Mouse (Mus musculus) megakaryocyte progenitor cell, adult 5-6 weeks (primary cell): Measurements from ENCODE around the gene Med23. TPM values are rescaled to one million over a fixed set of nuclear protein-coding genes. Genes with fewer than 3 reads are reported as not detected.
A peak's percentile ranks its signal among the peaks of the same experiment; 100 is the strongest.

Source experiments
- ATAC-seq: replicated peaks from 2 replicates; pipeline ENCODE4 v1.8.0; 2016; ENCODE audit warnings: mild to moderate bottlenecking, moderate TSS enrichment, inconsistent platforms; ENCODE audit not compliant: poor library complexity
- total RNA-seq, 2 experiments: library from RNA; stranded (forward) in 1 of 2; stranded (reverse) in 1 of 2; fragments of 157-497, 149-512 nt in 1 of 2; fragments of 200-1000 nt in 1 of 2; gene quantifications; 2 replicates each; pipeline versions ENCODE4 v1.2.3 to v1.2.4; 2015 to 2017

Med23 gene
- total RNA-seq, 2 experiments from 2014 or later = 20.5 to 22.8 TPM

GRCm38 (mm10) chr10:24864434-24864833 lies 5.4 kb upstream of the Med23 start:
- ATAC-seq = peak; percentile 60

- no peak for ATAC-seq
These were observed 3.8 kb downstream of the Med23 start for GRCm38 (mm10) chr10:24873624-24874023.

DNA sequence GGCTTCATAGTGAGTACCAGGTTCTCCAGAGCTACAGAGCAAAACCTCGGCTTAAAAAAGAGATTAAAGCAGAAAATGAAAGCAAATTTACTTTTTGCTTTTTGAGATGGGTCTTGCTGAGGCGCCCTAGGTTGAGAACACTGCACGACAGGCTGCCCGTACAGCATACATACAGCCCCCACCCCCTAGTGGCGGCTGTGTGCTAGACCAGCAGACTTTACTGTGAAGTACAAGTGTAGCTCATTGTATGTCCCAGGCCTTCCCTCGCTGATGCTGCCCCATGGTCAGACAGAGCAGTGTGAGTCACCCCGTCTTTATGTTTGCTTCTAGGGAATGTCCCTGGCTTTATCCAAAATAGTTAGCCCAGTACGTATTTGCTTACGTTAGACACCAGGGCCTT lies 16.2 kb downstream of the Med23 start:
- ATAC-seq = peak; percentile 83

DNA sequence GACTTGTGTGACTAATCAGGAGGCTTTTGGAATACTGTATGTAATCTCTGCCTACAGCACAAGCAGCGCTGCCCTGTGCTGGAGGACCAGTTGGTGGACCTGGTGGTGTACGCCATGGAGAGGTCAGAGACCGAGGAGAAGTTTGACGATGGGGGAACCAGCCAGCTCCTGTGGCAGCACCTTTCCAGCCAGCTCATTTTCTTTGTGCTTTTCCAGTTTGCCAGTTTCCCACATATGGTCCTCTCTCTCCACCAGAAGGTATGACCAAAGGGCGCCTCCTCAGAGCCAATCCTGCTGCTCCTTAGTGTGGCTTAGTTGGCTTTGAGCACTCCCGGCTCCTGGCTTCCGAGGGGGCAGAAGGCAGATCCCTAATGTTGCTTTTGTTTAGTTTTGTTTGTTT lies 18.6 kb downstream of the Med23 start:
- no peak for ATAC-seq

DNA sequence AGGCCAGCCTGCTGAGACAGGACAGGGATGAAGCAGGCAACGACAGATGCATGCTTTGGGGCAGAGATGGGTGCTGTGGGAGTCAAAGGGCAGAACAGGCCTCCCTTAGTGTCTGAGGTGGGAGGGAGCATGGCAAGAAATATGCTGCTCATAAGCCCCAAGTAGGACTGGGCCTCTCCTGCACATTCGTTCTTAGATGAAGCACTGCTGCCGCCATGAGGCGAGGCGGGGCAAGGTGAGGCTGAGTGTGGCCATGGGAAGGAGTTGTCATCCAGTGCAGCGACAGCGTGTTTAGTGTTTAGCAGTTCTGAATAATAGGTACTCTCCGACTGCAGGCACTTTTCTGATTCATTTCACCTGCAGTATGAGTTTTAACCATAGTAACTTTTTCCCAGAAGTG lies 26.1 kb downstream of the Med23 start:
- peak; percentile 37; the same call in 1 of the 2 replicates for ATAC-seq

- ATAC-seq = no peak
These were observed 35.8 kb downstream of the Med23 start for GRCm38 (mm10) chr10:24905627-24906026.

GRCm38 (mm10) chr10:24911199-24911598 lies 41.4 kb downstream of the Med23 start:
- ATAC-seq = peak; percentile 98

DNA sequence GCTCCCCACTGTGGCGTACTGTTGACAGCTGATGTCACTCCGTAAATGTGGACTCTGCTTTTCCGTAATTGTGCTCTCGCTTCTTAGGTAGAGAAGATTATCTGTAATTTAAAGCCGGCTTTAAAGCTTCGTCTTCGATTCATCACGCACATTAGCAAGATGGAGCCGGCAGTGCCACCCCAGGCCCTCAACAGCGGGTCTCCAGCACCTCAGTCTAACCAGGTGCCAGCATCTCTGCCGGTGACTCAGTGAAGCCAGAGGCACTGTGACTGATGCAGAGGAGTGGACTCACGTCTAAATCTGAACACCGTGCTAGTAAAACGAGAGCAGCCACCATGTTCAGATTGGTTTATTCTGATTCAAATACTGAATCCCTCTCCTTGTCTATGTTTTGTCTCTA lies 42.8 kb downstream of the Med23 start:
- ATAC-seq = no peak

DNA sequence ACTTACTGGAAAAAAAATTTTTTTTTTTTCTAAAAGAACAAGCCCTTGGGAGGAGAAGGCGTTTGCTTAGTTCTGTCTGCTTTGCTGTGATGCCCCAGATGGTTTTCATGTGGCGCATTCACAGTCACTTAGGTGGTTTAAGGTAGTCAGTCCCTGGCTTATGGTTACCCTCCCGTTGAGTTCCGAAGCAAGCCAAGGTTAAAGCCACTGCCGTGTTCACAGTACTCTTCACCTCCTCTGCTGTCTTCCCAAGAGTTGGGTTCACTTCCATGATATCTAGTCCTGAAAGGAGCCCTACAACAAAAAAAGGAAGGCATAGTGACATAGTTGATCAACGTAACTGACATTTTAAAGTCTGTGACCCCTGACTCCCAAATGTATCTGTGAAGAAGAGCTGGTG lies 45.7 kb downstream of the Med23 start:
- ATAC-seq = no peak

DNA sequence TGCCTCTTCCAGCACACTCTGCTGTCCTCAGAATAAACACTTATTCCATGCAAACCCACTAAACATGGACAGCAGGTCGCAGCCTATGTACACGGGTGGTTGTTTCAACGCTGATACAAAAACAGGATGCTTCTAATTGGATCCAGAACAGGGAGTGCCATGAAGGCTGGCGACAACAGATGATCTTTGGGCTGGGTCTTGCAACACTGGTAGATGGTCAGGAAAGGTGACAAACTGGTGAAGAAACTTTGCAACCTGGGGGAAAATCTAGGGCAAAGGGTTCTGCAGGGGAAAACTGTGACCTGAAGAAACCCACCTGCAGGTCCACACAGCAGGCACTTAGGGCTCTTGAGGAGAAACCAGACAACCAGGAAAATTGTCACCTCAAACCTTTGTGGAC lies 53.2 kb downstream of the Med23 start:
- ATAC-seq = no peak

DNA sequence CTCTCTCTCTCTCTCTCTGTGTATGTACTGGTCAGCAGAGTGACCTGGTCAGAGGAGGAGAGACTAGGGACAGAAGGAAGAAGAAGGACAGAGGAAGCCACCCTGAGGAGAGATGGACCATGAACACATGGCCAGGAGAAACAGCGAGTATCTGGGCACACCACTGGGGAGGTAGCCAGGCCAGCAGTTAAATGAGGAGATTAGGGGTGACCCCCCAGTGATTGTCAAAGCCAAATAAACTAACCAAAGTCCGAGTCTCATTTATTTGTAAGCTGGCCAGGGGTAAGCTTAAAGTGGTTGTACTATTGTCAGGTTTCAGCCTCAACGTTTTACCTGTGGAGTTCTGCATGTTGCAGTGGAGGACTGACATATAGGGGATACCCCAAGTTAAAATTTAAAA lies 54.5 kb downstream of the Med23 start:
- no peak for ATAC-seq

DNA sequence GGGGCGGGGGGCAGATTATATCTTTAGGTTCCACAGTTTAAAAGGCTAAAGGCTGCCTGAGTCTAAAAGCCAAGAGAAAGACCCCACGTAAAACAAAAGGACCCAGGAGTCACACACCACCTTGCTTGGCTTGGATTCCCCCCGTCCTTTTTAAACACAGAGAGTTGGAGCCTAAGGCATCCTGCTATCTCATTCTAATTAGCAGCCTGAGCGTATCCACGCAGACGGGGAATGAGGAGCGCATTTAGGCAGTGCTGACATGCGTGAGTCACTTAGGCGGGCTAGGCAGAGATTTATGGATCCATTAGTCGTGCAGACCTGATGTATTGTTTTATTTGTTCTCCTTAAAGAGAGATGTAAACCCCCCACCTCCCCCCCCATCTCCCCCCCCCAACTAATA lies 56.6 kb downstream of the Med23 start:
- no peak for ATAC-seq

DNA sequence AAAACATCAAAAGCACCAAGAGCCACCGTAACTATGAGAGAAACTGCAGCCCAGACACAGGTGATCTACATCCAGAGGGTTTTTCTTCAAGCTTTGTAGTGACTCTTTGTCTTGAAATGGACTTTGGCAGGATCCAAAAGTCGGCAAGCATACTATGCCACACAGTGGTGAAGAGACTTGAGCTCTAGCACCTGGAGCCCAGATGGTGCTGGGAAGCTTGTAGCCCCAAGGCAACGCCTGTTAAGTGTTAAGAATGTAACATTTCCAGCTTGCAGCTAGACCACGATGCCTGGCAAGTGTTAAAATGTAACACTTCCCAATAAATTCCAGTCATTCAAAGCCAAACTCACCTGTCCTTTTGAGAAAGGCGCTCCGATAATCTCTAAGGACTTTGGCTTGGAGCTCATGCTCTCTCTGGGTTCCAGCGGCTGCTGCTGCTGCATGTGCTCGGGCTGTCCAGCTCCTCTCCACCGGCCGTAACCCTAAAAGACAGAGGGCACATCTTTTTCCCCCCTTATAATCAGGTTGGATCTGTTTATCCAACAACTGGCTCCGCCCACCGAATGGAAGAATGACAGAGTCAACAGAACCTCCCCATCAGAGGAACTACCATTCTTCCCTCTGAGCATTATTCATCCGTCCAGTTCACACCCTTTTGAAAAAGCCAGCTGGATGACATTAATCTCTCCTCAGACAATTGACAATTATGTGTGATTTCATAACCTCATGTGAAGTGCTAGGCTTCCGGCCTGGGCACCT lies 57.4 kb downstream of the Med23 start, which contains the start of gene Arg1:
Gene Arg1, minus strand, starts transcription at position 523 of the 759 bp plus-strand sequence.
- no peak for ATAC-seq

DNA sequence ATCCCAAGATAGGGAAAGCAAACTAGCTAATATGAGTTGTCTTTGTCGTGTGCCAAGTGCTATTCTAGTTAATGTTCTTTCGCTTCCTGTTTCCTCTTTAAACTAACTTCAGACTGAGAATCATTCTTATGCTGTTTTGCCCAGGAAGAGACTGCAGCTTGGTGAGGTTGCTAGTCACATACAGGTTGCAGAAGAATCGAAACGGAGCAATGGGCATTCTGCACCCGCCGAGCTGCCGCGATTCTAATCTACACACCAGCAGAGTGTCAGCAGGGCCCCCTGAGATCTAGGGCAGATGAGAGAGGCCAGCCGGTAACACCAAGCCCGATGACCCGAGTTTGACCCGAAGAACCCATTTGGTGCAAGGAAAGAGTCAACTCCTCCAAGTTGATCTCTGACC lies 58.3 kb downstream of the Med23 start:
- peak; percentile 36 for ATAC-seq

DNA sequence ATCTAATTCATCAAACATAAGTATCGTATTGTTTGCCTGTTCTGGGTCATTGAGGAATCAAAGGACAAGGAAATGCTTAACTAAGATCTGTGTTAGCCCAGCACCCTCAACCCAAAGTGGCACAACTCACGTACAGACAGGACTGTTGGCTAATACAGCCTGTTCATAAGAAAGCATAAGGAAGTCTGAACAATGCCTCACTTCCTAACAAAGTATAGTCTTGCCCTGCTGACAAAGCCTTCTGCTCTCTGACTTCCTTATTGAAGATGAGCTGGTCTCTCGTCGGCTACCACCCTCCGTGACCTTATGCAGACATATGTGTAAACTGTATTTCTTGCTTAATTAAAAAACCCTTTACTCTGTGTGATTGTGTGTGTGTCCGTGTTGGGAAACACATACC lies 60.4 kb downstream of the Med23 start:
- peak; percentile 71 for ATAC-seq

GRCm38 (mm10) chr10:24947871-24948270 lies 78.1 kb downstream of the Med23 start:
- ATAC-seq = no peak

DNA sequence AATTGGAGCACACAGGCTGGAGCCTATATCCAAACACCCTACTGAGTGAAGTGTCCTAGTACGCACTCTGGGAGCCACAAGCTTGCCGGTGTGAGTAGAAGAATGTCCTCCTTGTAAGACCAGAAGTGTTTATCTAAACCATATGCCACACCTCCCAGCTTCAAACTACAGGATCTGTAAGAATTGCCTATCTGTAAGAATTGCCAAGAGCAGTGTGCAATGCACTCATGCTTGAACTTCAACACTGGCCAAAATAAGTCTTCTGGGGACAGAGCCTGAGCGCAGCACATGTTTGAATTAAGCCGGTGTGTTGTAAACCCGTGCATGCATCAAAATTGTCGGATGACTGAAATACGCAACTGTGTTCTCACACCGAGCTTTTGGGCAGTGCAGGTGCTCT lies 78.5 kb downstream of the Med23 start:
- ATAC-seq = no peak

GRCm38 (mm10) chr10:24950223-24950622 lies 80.4 kb downstream of the Med23 start:
- ATAC-seq = peak; percentile 60

DNA sequence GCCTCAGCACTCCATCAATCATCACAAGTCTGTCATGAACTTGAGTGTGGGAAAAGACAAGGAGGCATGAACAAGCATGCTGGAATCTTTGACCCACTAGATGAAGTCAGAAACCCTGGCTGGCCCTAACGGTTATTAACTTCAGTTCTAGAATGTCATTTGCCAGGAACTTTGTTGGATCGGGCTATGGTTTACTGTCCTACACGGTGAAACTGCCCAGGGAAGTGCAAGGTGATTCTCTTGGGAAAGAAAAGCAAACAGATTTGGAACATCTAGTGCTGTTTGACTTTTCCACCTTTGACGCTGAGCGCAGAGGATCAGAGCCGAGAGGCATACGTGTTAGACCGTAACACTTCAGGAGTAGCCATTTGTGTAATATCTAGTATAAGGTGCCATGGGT lies 81.8 kb downstream of the Med23 start:
- no peak for ATAC-seq

GRCm38 (mm10) chr10:24952549-24952948 lies 82.8 kb downstream of the Med23 start:
- ATAC-seq = no peak

DNA sequence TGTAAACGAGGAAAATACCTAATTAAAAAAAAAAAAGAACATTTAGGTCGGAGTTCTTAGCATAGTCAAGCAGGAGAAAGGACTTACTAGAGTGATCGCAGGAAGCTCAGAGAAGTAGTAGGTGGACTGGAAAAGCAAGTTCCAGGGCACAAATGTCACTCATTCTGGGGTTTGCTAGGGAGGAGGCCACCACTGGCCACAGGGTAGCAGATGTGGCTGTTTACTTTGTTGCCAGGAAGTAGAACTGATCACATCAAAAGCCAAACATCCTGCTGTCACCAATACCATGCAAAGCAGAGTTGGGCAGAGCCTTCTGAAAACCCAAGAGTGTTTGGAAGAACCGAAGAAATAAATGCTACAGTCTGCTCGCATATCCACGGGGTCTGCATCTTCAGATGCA lies 84.1 kb downstream of the Med23 start:
- ATAC-seq = no peak

DNA sequence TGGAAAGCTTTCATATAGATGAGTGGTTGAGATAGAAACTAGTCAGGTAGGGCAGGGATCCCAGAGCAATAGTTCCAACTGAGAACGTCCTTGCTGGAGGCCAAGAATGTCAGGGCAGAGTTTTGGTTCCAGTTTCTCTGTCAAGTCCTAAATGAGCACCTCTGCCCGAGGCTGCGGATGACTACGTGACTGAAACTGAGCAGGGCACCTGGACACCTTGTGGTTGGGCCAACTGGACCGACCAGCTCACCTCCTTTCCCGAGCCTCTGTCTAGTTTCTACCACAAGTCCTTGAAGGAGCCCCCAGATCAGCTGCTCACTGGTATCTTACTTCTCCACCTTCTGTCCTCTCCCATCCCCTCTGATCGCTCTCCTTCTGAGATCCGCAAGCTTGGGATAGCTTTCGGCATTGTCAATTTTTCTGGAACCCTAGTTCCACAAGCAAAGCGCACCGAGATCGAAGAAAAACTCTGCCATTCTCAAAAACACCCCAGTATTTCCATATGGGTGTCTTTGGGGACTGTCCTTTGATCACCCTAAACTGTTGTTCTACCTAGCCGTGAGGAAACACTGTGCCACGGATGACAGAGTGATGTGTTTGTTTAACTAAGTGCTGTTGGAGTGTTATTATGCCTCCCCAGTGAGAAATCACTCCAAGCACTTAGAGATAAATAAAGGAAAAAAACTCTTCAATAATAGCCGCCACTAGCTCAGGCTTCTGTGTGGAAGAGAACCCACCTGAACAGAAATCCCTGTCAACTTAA lies 88.7 kb downstream of the Med23 start:
- no peak for ATAC-seq
